Mouse (Mus musculus) left cerebral cortex, adult 8-10 months (tissue): ENCODE data around the gene Gm26558. TPM values are rescaled to one million over a fixed set of nuclear protein-coding genes. Genes with fewer than 3 reads are reported as not detected.

Source experiments
- total RNA-seq, 4 experiments: library from RNA; stranded (reverse); gene quantifications; 2 replicates each; pipeline ENCODE4 v1.2.4; 2022

Gene Gm26558
- total RNA-seq, 4 experiments from 2014 or later, result 0.46 to 0.94 (median 0.74) TPM; not detected in 1

Other genes starting within 250 kb of the Gm26558 start
- gene Sp5, start 187.2 kb downstream of the Gm26558 start, total RNA-seq, result under 1 TPM; 0.30 to 0.91 (median 0.45) TPM
- gene Erich2, start 153.3 kb downstream of the Gm26558 start, total RNA-seq, result 1 to 10 TPM in 2 of 4 experiments, under 1 TPM in 2; 0.48 to 1.6 (median 0.85) TPM
- gene Gad1, start 109.0 kb downstream of the Gm26558 start, total RNA-seq, result 100 to 1,000 TPM; 404 to 571 (median 466) TPM
- gene Gorasp2, start 532 bp downstream of the Gm26558 start, total RNA-seq, result 10 to 100 TPM; 92.2 to 97.7 (median 96.2) TPM
- 100 to 1,000 TPM in 1 of 4 experiments, 10 to 100 TPM in 3; 90.1 to 104 (median 97.0) TPM for gene Tlk1, start 163.6 kb upstream of the Gm26558 start, total RNA-seq